Mouse (Mus musculus) layer of hippocampus, postnatal 25 days (tissue): ENCODE results near the gene Tmem89. TPM values are rescaled to one million over a fixed set of nuclear protein-coding genes. Genes with fewer than 3 reads are reported as not detected.

ENCODE experiments used
- total RNA-seq, 2 experiments: library from RNA; stranded (reverse); gene quantifications; 2 replicates each; pipeline ENCODE4 v1.2.3; 2021

Gene Tmem89
- total RNA-seq, 2 experiments from 2014 or later = 0.85 TPM; not detected in 1

Other genes starting within 250 kb of the Tmem89 start
- 10 to 100 TPM; 38.7 to 38.8 TPM for gene Prkar2a, start 225.3 kb upstream of the Tmem89 start, total RNA-seq
- gene Ip6k2, start 130.8 kb upstream of the Tmem89 start, total RNA-seq = 100 to 1,000 TPM; 203 to 244 TPM
- gene Nckipsd, start 106.3 kb upstream of the Tmem89 start, total RNA-seq = 10 to 100 TPM; 64.9 to 68.1 TPM
- 10 to 100 TPM; 42.5 to 66.0 TPM for gene Celsr3, start 88.3 kb upstream of the Tmem89 start, total RNA-seq
- 10 to 100 TPM; 21.4 to 21.5 TPM for gene Slc26a6, start 61.3 kb upstream of the Tmem89 start, total RNA-seq
- 100 to 1,000 TPM; 353 to 403 TPM for gene Uqcrc1, start 22.0 kb downstream of the Tmem89 start, total RNA-seq
- 1 to 10 TPM; 2.0 to 3.0 TPM for gene Col7a1, start 39.0 kb downstream of the Tmem89 start, total RNA-seq
- gene Ucn2, start 71.4 kb downstream of the Tmem89 start, total RNA-seq = not detected
- 10 to 100 TPM in 1 of 2 experiments, 1 to 10 TPM in 1; 10.0 to 10.9 TPM for gene Pfkfb4, start 77.2 kb downstream of the Tmem89 start, total RNA-seq
- gene Shisa5, start 123.9 kb downstream of the Tmem89 start, total RNA-seq = 10 to 100 TPM; 49.3 to 52.1 TPM
- gene Trex1, start 145.1 kb downstream of the Tmem89 start, total RNA-seq = 10 to 100 TPM; 13.1 to 14.2 TPM
- 10 to 100 TPM; 21.7 to 25.7 TPM for gene Atrip, start 159.5 kb downstream of the Tmem89 start, total RNA-seq
- gene Ccdc51, start 167.9 kb downstream of the Tmem89 start, total RNA-seq = 1 to 10 TPM; 8.1 to 8.4 TPM
- gene Tma7, start 168.0 kb downstream of the Tmem89 start, total RNA-seq = 100 to 1,000 TPM; 311 to 321 TPM
- 10 to 100 TPM; 83.2 to 98.9 TPM for gene Plxnb1, start 180.8 kb downstream of the Tmem89 start, total RNA-seq
- not detected for gene Fbxw21, start 247.4 kb downstream of the Tmem89 start, total RNA-seq